Mouse (Mus musculus) urinary bladder, postnatal 14 days (tissue): Measurements from ENCODE around the gene Adra1d.

ENCODE experiments used
- DNase-seq: peaks from one replicate; pipeline ENCODE4 v3.0.0; 2021; ENCODE audit warnings: low spot score

The Adra1d gene

DNA sequence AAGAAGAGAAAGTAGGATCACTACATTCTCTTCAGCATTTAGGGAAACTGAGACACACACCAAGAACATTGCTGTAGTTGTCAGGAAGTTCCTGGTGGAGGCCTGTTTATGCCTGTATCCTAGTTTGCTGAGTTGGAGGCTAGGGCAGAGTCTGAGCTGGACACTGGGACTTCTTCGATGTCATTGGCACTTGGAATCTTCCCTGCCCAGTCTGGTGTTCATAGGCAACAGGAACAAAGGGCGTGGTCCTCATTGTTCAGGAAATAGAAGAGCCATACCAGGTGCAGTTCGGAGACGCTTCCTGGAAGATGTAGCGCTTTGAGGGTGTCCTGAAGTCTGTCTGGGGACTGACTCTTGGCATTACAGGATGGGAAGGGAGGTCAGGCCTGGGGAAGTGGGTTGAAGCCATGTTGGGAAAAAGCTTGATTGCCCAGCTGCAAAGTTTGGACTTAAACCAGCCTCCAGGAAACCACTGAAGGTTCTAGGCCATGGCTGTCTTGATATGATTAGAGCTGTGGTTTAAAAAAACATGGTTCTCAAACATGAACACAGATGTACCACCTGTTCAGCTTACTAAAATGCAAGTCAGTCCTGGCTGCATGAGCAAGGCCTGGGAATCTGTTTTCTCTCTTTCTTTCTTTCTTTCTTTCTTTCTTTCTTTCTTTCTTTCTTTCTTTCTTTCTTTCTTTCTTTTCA, 65.8 kb downstream of the Adra1d start:
- DNase-seq, result no peak
